Mouse (Mus musculus) lung, postnatal 0 days (tissue): ENCODE data around the gene Pknox2.

Source experiments
- CTCF ChIP-seq: IDR thresholded peaks from 2 replicates; pipeline ENCODE4 v1.5.1; 2016; ENCODE audit warnings: antibody characterized with exemption, mild to moderate bottlenecking
- EP300 ChIP-seq: IDR thresholded peaks from 2 replicates; pipeline ENCODE4 v1.6.1; 2016; ENCODE audit warnings: antibody characterized with exemption, mild to moderate bottlenecking, control low read depth

DNA sequence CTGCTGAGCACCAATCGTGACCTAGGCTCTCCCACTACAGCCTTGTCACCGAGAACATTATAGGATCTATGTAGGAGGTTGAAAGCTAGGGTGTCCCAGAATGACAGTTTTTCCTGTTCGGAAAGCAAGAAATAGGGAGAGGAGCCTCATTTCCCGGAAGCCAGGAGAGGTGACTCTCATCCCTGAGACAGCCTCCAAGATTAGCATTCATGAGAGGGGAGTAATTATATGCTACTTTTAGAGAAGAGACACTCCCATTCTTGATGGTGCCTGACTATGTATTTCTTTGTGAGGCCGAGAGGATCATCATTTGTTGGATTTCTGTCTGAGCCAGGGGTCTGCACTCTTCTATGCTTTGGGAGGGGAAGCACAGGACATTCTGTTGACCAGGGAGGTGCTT lies 265.6 kb downstream of the Pknox2 start:
- no peak for TF ChIP-seq EP300
- no peak for TF ChIP-seq CTCF
